Comparison of ENCODE assay signal across 8 mouse cellular contexts in genomic region chr1:86528571-86529180, GRCm38 (mm10). TPM values are rescaled to one million over a fixed set of nuclear protein-coding genes. Genes with fewer than 3 reads are reported as not detected.
DNase-seq lines count a peak whose midpoint lies in the region; ATAC-seq lines count a peak whose summit lies in the region.

No protein-coding gene starts in this region.

- H3K9me3 ChIP-seq in liver, embryonic 16.5 days (replicated peaks; ENCODE audit: control insufficient read depth, low read length) = no peaks in the 10 kb centered on the region

- H3K27ac ChIP-seq in liver, embryonic 16.5 days (ENCODE audit: low read length) = peak overlapping the region; percentile 96

- no peaks in the 10 kb centered on the region for H3K27me3 ChIP-seq in liver, embryonic 16.5 days (ENCODE audit: control insufficient read depth, insufficient read depth, low read depth, low read length)

- H3K9ac ChIP-seq in liver, embryonic 16.5 days (ENCODE audit: low read depth, low read length) = peak overlapping the region; percentile 99

- peak overlapping the region; percentile 100 for H3K4me2 ChIP-seq in liver, embryonic 16.5 days (ENCODE audit: low read depth, low read length)

- peak; percentile 25 for DNase-seq in ovary, postnatal 10 days (ENCODE audit: low spot score)
- no peak for DNase-seq in ovary, postnatal 14 days (ENCODE audit: low spot score)
- DNase-seq in cerebellum, adult 18-20 months = peak; percentile 77 to 84
- peak; percentile 60 for DNase-seq in gonadal fat pad, adult 2 months (ENCODE audit: low read depth)
- DNase-seq in kidney, adult 18-20 months = peak; percentile 79
- DNase-seq in right cerebral cortex, postnatal 14 days = peak; percentile 40

- ATAC-seq in liver, embryonic 16.5 days (ENCODE audit: low read depth) = no peak
- no peak for ATAC-seq in monocyte, adult 5-6 weeks (replicated peaks; ENCODE audit: insufficient number of reproducible peaks, low FRiP score, low TSS enrichment, poor library complexity, severe bottlenecking)

- H3K36me3 ChIP-seq in liver, embryonic 16.5 days (ENCODE audit: control insufficient read depth, insufficient read depth) = peaks cover 13% of the 10 kb centered on the region

- 0% methylated on average over 15 of the region's 15 CpGs for WGBS in liver, embryonic 16.5 days (ENCODE audit: insufficient replicate concordance)

- peak overlapping the region; percentile 100 for H3K4me3 ChIP-seq in liver, embryonic 16.5 days (ENCODE audit: low read depth, low read length)

- peaks cover 49% of the 10 kb centered on the region for H3K4me1 ChIP-seq in liver, embryonic 16.5 days (ENCODE audit: control insufficient read depth, low read depth, low read length)

RNA-seq across cellular contexts. Expression of gene Ptma, which starts 2.1 kb away (rescaled TPM):
- 380 and 511 TPM in 2 replicates for polyA plus RNA-seq in gonadal fat pad, adult 2 months (2012; rRNA removed)
- 500 and 746 TPM in 2 replicates for polyA plus RNA-seq in liver, embryonic 16.5 days (2015; fragmentation: Nextera tagmentation; extraction: Ambion mirVana)
- 2,048 to 2,960 TPM (median 2,606 TPM) in 3 replicates for total RNA-seq in monocyte, adult 5-6 weeks (2017)

RNA-seq across cellular contexts. Expression of gene Pde6d, which starts 53.8 kb away (rescaled TPM):
- 15.7 and 17.5 TPM in 2 replicates for polyA plus RNA-seq in gonadal fat pad, adult 2 months (2012; rRNA removed)
- 20.2 and 21.7 TPM in 2 replicates for polyA plus RNA-seq in liver, embryonic 16.5 days (2015; fragmentation: Nextera tagmentation; extraction: Ambion mirVana)
- total RNA-seq in monocyte, adult 5-6 weeks (2017) = 3.1 to 7.8 TPM (median 4.1 TPM) in 3 replicates

RNA-seq across cellular contexts. Expression of gene Cops7b, which starts 54.0 kb away (rescaled TPM):
- 28.3 and 31.2 TPM in 2 replicates for polyA plus RNA-seq in gonadal fat pad, adult 2 months (2012; rRNA removed)
- polyA plus RNA-seq in liver, embryonic 16.5 days (2015; fragmentation: Nextera tagmentation; extraction: Ambion mirVana) = 11.6 and 11.8 TPM in 2 replicates
- 5.7 to 10.7 TPM (median 8.9 TPM) in 3 replicates for total RNA-seq in monocyte, adult 5-6 weeks (2017)
